ENCODE assay signal across 8 mouse cellular contexts in genomic region chr6:54039805-54040447, GRCm38 (mm10). TPM values are rescaled to one million over a fixed set of nuclear protein-coding genes. Genes with fewer than 3 reads are reported as not detected.
DNase-seq lines count a peak whose midpoint lies in the region; ATAC-seq and TF ChIP-seq lines count a peak whose summit lies in the region.

No protein-coding gene starts in this region.

- H3K36me3 ChIP-seq in embryonic facial prominence, embryonic 11.5 days (replicated peaks; ENCODE audit: control insufficient read depth, insufficient read depth, low read depth, low read length): no peaks in the 10 kb centered on the region
- no peaks in the 10 kb centered on the region for H3K36me3 ChIP-seq in heart, embryonic 15.5 days
- no peaks in the 10 kb centered on the region for H3K36me3 ChIP-seq in liver, postnatal 0 days (replicated peaks; ENCODE audit: insufficient read depth, low read length)
- H3K36me3 ChIP-seq in testis, adult 2 months (ENCODE audit: control insufficient read depth, insufficient read depth, low read length): no peaks in the 10 kb centered on the region

- H3K4me2 ChIP-seq in embryonic facial prominence, embryonic 11.5 days (ENCODE audit: low read depth, low read length): peak overlapping the region; percentile 98
- peak overlapping the region; percentile 94 for H3K4me2 ChIP-seq in heart, embryonic 15.5 days
- peak overlapping the region; percentile 90 for H3K4me2 ChIP-seq in liver, postnatal 0 days (ENCODE audit: low read depth, low read length)

- peak overlapping the region; percentile 78 for H3K9ac ChIP-seq in embryonic facial prominence, embryonic 11.5 days (replicated peaks; ENCODE audit: low read length)
- H3K9ac ChIP-seq in heart, embryonic 15.5 days: peak overlapping the region; percentile 73
- peak overlapping the region; percentile 74 for H3K9ac ChIP-seq in liver, postnatal 0 days (replicated peaks)

- H3K4me3 ChIP-seq in embryonic facial prominence, embryonic 11.5 days (ENCODE audit: low read depth, low read length): peak overlapping the region; percentile 66
- peak overlapping the region; percentile 80 for H3K4me3 ChIP-seq in heart, embryonic 15.5 days
- peak overlapping the region; percentile 64 for H3K4me3 ChIP-seq in liver, postnatal 0 days (ENCODE audit: low read depth, low read length)
- peak overlapping the region; percentile 80 for H3K4me3 ChIP-seq in testis, adult 2 months (ENCODE audit: control insufficient read depth, low read depth, low read length)

- DNase-seq in B cell, adult 2 months: peak; percentile 28 to 47
- DNase-seq in adrenal gland, postnatal 25 days: peak; percentile 71
- peak; percentile 71 for DNase-seq in embryonic facial prominence, embryonic 11.5 days (ENCODE audit: low spot score)
- peak; percentile 87 for DNase-seq in kidney, postnatal 10 days
- peak; percentile 72 for DNase-seq in liver, postnatal 0 days
- DNase-seq in neural tube, embryonic 10.5 days (ENCODE audit: extremely low spot score, low spot score): peak; percentile 75

- no peaks in the 10 kb centered on the region for H3K9me3 ChIP-seq in embryonic facial prominence, embryonic 11.5 days (replicated peaks; ENCODE audit: control insufficient read depth, low read length)
- H3K9me3 ChIP-seq in heart, embryonic 15.5 days (replicated peaks): no peaks in the 10 kb centered on the region
- H3K9me3 ChIP-seq in liver, postnatal 0 days (ENCODE audit: low read length): no peaks in the 10 kb centered on the region

- TF ChIP-seq POLR2A in testis, adult 2 months (IDR thresholded peaks at IDR 0.05; ENCODE audit: control insufficient read depth, low read depth, low read length): no peak

- ATAC-seq in embryonic facial prominence, embryonic 11.5 days (replicated peaks; ENCODE audit: insufficient number of reproducible peaks, low FRiP score, low TSS enrichment, low read depth): peak; percentile 62
- ATAC-seq in heart, embryonic 15.5 days (replicated peaks; ENCODE audit: insufficient number of reproducible peaks, insufficient read depth, low FRiP score, low read depth): peak; percentile 75
- peak; percentile 76 for ATAC-seq in liver, postnatal 0 days

- no peak for TF ChIP-seq CTCF in liver, postnatal 0 days (IDR thresholded peaks at IDR 0.05; ENCODE audit: low read depth)
- no peak for TF ChIP-seq CTCF in testis, adult 2 months (IDR thresholded peaks at IDR 0.05; ENCODE audit: control insufficient read depth, insufficient read depth, insufficient replicate concordance, low read depth, low read length)

- no peaks in the 10 kb centered on the region; the same call in 1 of the 2 replicates for H3K27me3 ChIP-seq in embryonic facial prominence, embryonic 11.5 days (ENCODE audit: control insufficient read depth, insufficient read depth, low read length)
- peaks cover 19% of the 10 kb centered on the region for H3K27me3 ChIP-seq in heart, embryonic 15.5 days
- H3K27me3 ChIP-seq in liver, postnatal 0 days (ENCODE audit: insufficient read depth, low read length): peaks cover 11% of the 10 kb centered on the region; the same call in 1 of the 2 replicates
- H3K27me3 ChIP-seq in testis, adult 2 months (ENCODE audit: control insufficient read depth, insufficient read depth, low read length): no peaks in the 10 kb centered on the region

- H3K27ac ChIP-seq in embryonic facial prominence, embryonic 11.5 days (replicated peaks; ENCODE audit: low read depth, low read length): peak overlapping the region; percentile 52
- peak overlapping the region; percentile 78 for H3K27ac ChIP-seq in heart, embryonic 15.5 days
- H3K27ac ChIP-seq in liver, postnatal 0 days (ENCODE audit: low read depth): peak overlapping the region; percentile 82
- H3K27ac ChIP-seq in testis, adult 2 months (ENCODE audit: control insufficient read depth, insufficient read depth, low read depth, low read length): no peak overlapping the region

- H3K4me1 ChIP-seq in embryonic facial prominence, embryonic 11.5 days (ENCODE audit: control insufficient read depth, insufficient read depth, low read length): peaks cover 3% of the 10 kb centered on the region; the same call in 1 of the 2 replicates
- H3K4me1 ChIP-seq in heart, embryonic 15.5 days (replicated peaks): peaks cover 7% of the 10 kb centered on the region
- peaks cover 8% of the 10 kb centered on the region; the same call in 1 of the 2 replicates for H3K4me1 ChIP-seq in liver, postnatal 0 days (ENCODE audit: insufficient read depth)
- H3K4me1 ChIP-seq in testis, adult 2 months (ENCODE audit: control insufficient read depth, insufficient read depth, low read length): peaks cover 9% of the 10 kb centered on the region

- TF ChIP-seq EP300 in liver, postnatal 0 days (IDR thresholded peaks at IDR 0.05; ENCODE audit: low read depth): no peak

- WGBS in embryonic facial prominence, embryonic 11.5 days: under 1% methylated on average over 60 of the region's 62 CpGs
- whole genome bisulfite sequencing in heart, embryonic 15.5 days: under 1% methylated on average over 61 of the region's 62 CpGs
- WGBS in liver, postnatal 0 days (ENCODE audit: insufficient replicate concordance): under 1% methylated on average over 60 of the region's 62 CpGs

RNA-seq across cellular contexts. Expression of gene Chn2, which starts 0.6 kb away (rescaled TPM):
- 4.8 and 10.4 TPM in 2 replicates for total RNA-seq in adrenal gland, postnatal 25 days (2021)
- polyA plus RNA-seq in embryonic facial prominence, embryonic 11.5 days (2014; fragmentation: Nextera tagmentation; extraction: Ambion mirVana): 14.0 and 18.0 TPM in 2 replicates
- polyA plus RNA-seq in heart, embryonic 15.5 days (2015; fragmentation: Nextera tagmentation; extraction: Ambion mirVana): 5.4 and 6.1 TPM in 2 replicates
- polyA plus RNA-seq in liver, postnatal 0 days (2015; fragmentation: Nextera tagmentation; extraction: Ambion mirVana): 10.8 and 12.4 TPM in 2 replicates
- polyA plus RNA-seq in testis, adult 2 months (2012; rRNA removed): 609 and 637 TPM in 2 replicates

Comparison
In these comparisons a context has a peak if more than half of its experiments do, and no peak if none do; other contexts are left out.
1. RNA of gene Chn2, which starts 0.6 kb away (polyA plus RNA-seq): 609 to 637 TPM in testis, adult 2 months; 14.0 to 18.0 TPM in embryonic facial prominence, embryonic 11.5 days, 10.8 to 12.4 TPM in liver, postnatal 0 days and 5.4 to 6.1 TPM in heart, embryonic 15.5 days; every median in the first group is over 10 times any median in the second.
2. Peak in every context shown above with its lines, with median percentiles within 50 percentile points of each other: DNase-seq, ATAC-seq, H3K4me2 ChIP-seq, H3K4me3 ChIP-seq and H3K9ac ChIP-seq.